Mouse (Mus musculus): ENCODE data around the gene Dnah8. TPM values are rescaled to one million over a fixed set of nuclear protein-coding genes. Genes with fewer than 3 reads are reported as not detected.

Gene Dnah8
- total RNA-seq, 2 experiments from 2014 or later: 6.1 to 23.9 TPM

- no peak for ATAC-seq (replicated peaks; ENCODE audit: low FRiP score, poor library complexity, severe bottlenecking)
Observed at GRCm38 (mm10) chr17:30739769-30740168, 115.6 kb downstream of the Dnah8 start.

GRCm38 (mm10) chr17:30743947-30744346 is 119.8 kb downstream of the Dnah8 start:
- ATAC-seq (replicated peaks; ENCODE audit: low FRiP score, poor library complexity, severe bottlenecking): no peak

DNA sequence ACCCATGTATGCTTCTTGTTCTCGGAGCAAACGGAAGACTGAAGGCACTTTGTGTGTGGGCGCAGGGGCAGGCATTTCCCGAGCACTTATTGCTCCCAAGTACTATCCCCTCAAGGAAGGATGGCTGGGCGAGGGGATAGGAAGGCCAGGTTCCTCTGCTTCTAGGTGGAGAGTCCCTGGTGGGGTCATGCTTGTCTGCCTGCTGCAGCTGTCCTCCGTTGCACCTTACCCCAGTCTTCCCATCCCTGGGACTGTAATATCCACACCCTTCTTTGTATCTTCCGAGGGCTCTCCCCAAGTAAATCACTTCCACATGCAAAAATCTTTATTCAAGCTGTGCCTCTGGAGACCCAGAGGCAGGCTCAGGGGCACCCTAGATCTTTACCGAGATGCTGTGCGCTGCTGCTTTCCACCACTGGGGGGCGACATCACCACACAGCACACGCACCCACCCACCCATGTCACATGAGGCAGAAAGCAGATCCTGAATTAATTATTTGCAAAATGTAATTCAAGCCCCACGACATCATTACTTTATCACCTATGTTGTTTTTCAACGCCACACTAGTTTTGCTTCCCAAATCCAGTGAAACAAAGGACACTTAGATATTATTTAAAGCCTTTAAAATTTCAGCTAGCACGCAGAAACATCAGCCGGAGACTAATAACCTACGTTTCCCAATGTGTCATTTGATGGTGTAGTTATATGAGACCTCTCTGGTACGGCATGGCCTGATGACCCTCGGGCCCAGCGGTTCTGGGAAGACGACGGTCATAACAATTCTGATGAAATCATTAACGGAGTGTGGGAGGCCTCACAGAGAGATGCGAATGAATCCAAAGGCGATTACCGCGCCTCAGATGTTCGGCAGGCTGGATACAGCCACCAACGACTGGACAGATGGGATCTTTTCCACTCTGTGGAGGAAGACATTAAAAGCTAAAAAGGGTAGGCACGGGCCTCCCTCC is 122.2 kb downstream of the Dnah8 start:
- no peak for ATAC-seq (replicated peaks; ENCODE audit: low FRiP score, poor library complexity, severe bottlenecking)

GRCm38 (mm10) chr17:30749391-30749790 is 125.2 kb downstream of the Dnah8 start:
- no peak for ATAC-seq (replicated peaks; ENCODE audit: low FRiP score, poor library complexity, severe bottlenecking)

GRCm38 (mm10) chr17:30750269-30750668 is 126.1 kb downstream of the Dnah8 start:
- ATAC-seq (replicated peaks; ENCODE audit: low FRiP score, poor library complexity, severe bottlenecking): no peak

- ATAC-seq (replicated peaks; ENCODE audit: low FRiP score, poor library complexity, severe bottlenecking): no peak
Observed at GRCm38 (mm10) chr17:30752370-30752818, 128.2 kb downstream of the Dnah8 start.

- ATAC-seq (replicated peaks; ENCODE audit: low FRiP score, poor library complexity, severe bottlenecking): no peak
Observed at GRCm38 (mm10) chr17:30753201-30753600, 129.0 kb downstream of the Dnah8 start.

DNA sequence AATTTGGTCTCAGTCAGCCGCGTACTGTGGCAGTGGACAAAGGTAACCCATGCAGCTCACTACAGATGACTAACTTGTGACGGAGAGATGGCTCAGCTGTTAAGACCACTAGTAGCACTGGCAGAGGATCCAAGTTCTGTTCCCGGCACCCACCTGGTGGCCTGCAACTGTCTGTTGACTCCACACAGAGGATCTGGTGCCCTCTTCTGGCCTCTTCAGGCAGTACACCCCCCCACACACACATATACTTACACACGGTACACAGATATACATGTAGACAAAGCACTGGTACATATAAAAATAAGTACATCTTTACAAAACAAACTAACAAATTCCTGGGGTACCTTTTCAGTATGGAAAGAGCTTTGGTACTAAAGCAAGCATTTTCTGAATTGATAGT is 132.6 kb downstream of the Dnah8 start:
- ATAC-seq (replicated peaks; ENCODE audit: low FRiP score, poor library complexity, severe bottlenecking): no peak

GRCm38 (mm10) chr17:30760307-30760706 is 136.2 kb downstream of the Dnah8 start:
- no peak for ATAC-seq (replicated peaks; ENCODE audit: low FRiP score, poor library complexity, severe bottlenecking)

DNA sequence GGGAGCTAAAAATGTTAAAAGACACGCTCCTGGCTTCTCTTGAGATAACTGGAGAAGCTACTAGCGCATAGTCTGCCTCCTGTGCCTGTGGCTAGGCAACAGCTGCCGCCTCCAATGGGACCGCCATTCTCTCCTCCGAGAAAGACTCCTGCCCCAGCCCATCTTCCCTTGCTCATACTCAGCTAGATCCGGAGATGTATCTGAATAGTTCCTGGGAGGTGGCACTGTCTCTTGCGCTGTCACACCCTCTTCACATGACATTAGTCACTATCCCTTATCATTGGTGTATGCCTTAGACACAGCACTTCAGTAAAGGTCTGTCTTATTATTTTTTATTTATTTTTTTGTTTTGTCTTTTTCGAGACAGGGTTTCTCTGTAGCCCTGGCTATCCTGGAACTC is 140.1 kb downstream of the Dnah8 start:
- no peak for ATAC-seq (replicated peaks; ENCODE audit: low FRiP score, poor library complexity, severe bottlenecking)

DNA sequence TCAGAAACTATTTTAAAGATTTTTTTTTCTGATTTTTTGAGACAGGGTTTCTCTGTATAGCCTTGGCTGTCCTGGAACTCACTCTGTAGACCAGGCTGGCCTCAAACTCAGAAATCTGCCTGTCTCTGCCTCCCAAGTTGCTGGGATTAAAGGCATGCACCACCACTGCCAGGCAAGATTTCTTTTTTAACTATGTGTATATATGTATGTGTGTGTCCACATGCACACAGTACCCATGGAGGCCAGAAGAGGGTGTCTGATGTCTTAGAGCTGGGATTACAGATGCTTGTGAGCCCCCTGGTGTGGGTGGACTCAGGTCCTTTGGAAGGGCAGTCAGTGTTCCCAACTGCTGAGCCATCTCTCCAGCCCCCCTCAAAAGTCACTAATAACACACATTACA is 150.3 kb downstream of the Dnah8 start:
- no peak for ATAC-seq (replicated peaks; ENCODE audit: low FRiP score, poor library complexity, severe bottlenecking)

DNA sequence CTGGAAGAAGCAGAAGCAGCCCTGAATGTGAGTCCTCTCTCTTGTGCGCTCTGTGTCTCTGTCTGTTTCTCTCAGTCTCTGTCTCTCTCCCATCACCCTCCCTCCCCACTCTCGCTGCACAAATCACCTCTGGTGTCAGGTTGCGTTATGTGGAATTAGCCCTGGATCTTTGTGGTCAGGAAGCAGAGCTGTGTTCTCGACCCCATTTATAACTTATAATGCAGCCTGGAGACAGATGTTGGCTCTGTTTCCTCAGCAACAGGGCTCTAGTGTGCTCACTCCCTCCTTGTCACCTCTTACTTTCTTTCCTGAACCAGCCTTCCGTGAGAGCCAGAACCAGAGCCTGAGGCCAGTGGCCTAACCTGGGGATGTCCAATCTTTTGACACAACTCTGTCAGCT is 150.9 kb downstream of the Dnah8 start:
- no peak for ATAC-seq (replicated peaks; ENCODE audit: low FRiP score, poor library complexity, severe bottlenecking)

DNA sequence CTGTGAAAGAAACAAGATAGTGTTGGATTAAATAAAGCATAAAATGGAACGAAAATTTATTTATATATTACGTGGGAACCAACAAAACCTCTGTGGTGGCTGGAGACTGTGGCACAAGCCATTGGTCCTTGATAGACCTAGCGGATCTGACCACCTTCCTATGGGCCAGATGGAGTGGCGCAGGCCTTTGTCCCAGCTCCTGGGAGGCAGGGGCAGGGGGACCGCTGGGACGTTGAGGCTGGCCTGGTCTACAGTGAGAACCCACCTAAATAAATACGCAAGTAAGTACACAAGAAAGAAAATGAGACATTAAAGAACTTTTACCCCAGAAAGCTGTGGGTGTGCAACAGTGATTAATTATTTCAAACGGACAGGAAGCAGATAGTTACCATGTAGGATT is 156.9 kb downstream of the Dnah8 start:
- no peak for ATAC-seq (replicated peaks; ENCODE audit: low FRiP score, poor library complexity, severe bottlenecking)

DNA sequence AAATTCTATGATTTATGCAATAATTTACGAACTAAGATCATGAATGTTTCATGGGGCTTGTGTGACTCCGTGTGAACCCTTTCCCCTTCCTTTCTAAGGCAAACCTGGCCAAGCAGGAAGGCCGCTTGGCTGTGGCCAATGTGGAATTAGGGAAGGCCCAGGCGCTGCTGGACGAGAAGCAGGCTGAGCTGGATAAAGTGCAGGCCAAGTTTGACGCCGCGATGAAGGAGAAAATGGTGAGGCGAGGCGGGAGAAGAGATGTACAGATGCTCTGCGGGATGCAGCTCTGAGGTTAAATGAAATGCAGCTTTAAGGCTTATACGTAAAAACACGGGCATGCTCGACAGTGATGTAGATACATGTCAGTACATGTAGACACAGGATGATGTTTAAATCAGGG is 158.1 kb downstream of the Dnah8 start:
- ATAC-seq (replicated peaks; ENCODE audit: low FRiP score, poor library complexity, severe bottlenecking): no peak

DNA sequence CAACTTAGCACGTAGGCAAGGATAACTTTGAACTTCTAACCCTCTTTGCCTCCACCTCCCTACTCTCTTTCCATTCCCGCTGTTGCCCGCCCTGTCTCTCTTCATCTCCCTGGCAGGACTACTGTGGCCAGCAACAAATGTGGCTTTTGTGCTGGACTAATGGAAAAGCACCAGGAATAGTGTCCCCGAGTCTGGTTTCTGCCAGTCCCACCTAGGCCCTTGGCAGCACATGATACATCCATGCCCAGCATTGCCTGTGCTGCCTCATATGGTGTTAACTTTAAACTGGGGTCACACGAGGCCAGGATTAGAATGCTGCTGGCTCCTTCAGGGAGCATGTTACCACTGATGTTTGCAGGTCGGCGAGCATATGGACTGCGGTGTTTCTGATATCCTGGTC is 164.2 kb downstream of the Dnah8 start:
- ATAC-seq (replicated peaks; ENCODE audit: low FRiP score, poor library complexity, severe bottlenecking): no peak

DNA sequence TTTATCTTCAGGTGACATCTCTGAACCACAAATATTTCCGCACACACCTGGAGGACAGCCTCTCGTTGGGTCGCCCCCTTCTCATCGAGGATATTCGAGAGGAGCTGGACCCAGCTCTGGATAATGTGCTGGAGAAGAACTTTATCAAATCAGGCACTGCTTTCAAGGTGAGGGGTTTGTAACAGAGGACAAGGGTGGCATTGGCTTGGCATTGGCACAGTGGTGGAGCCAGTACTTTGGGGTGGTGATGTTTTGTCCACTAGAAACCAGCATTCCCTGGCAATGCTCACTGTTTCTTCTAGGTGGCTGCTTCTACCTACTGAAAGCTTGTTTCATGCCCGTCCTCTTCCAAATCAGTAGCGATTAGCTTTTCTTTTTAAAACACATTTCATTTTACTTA is 166.7 kb downstream of the Dnah8 start:
- no peak for ATAC-seq (replicated peaks; ENCODE audit: low FRiP score, poor library complexity, severe bottlenecking)

DNA sequence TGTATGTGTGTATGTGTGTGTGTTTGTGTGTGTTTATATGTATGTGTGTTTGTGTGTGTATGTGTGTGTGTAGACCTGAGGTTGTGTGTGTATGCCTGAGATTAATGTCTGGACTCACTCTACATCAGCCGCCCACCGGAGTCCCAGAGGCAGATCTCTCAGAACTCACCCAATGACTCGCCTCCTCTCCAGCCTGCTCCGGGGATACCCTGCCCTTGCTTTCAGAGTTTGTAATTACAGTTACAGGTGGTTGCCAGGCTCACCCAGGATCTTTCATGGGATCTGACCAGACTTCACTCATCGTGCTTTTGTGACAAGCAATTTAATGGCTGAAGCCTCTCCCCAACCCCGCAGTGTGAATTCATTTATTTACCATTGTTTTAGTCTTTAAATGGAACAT is 168.2 kb downstream of the Dnah8 start:
- no peak for ATAC-seq (replicated peaks; ENCODE audit: low FRiP score, poor library complexity, severe bottlenecking)

- ATAC-seq (replicated peaks; ENCODE audit: low FRiP score, poor library complexity, severe bottlenecking): no peak
Observed at GRCm38 (mm10) chr17:30796616-30797015, 172.5 kb downstream of the Dnah8 start.

DNA sequence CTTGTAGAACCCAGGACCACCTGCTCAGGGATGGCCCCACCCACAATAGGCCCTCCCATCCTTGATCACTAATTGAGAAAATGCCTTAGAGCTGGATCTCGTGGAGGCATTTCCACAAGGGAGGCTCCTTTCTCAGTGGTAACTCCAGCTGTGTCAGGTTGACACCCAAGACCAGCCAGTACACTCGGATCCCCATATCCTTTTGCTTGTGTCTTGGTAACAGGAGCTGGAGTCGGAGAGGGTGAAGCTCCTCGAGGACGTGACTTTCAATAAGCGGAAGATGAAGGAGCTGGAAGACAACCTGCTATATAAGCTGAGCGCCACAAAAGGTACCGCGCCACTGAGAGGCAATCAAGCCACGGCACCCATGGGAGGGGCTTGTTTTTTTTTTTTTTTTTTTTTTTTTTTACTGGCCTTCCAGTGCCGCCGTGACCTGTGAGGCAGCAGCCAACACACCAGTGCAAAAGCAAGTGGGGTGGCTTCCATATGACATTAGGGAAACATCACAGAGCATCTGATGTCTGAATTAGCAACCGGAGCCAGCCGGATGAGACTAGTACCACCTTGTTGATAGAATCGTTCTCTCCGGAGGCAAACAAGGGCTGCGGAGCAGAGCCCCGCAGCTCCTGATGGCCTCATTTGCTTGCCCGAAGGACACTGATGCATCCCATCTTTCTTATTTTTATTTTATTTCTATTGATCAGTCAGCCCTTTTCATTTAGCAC is 176.3 kb downstream of the Dnah8 start:
- ATAC-seq (replicated peaks; ENCODE audit: low FRiP score, poor library complexity, severe bottlenecking): no peak

DNA sequence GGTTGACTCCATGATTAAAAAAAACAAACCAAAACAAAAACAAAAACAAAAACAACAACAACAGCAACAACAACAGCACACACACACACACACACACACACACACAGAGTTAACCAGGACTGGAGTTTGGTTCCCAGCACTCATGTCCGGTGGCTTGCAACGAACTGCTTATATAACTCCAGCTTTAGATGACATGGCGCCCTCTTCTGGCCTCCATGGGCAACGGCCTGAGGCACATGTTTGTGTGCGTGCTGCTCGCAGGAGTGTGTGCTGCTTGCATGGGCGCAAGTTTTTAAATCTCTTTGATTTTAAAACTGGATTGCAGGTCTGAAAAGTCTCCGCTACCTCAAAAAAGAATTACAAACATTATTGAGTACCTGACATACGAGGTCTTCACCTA is 179.5 kb downstream of the Dnah8 start:
- no peak for ATAC-seq (replicated peaks; ENCODE audit: low FRiP score, poor library complexity, severe bottlenecking)

GRCm38 (mm10) chr17:30804955-30805354 is 180.8 kb downstream of the Dnah8 start:
- no peak for ATAC-seq (replicated peaks; ENCODE audit: low FRiP score, poor library complexity, severe bottlenecking)
